Mouse (Mus musculus) central nervous system, embryonic 18 days (tissue): ENCODE measurements around the gene Zfp488. TPM values are rescaled to one million over a fixed set of nuclear protein-coding genes. Genes with fewer than 3 reads are reported as not detected.

Experiments used
- polyA plus RNA-seq: library from polyadenylated mRNA; depleted of rRNA; stranded (reverse); fragments of >200 nt; gene quantifications from 2 replicates; pipeline ENCODE4 v1.2.3, GENCODE M21; 2012; rRNA removed

Gene Zfp488
- polyA plus RNA-seq = 1.3 TPM in 2 replicates

GRCm38 (mm10) chr14:33978604-33979059, at the start of gene Zfp488:
Zfp488 (minus strand) TSS chr14:33978764.

GRCm38 (mm10) chr14:34016381-34016780, 37.8 kb upstream of the Zfp488 start, which contains the start of gene Gm5460:
Gm5460 (plus strand) TSS chr14:34016758.

GRCm38 (mm10) chr14:34015063-34015462, 36.5 kb upstream of the Zfp488 start, which contains the start of gene Gm30083:
Gm30083 (minus strand) TSS chr14:34015182.

GRCm38 (mm10) chr14:33953761-33954160, 24.8 kb downstream of the Zfp488 start, which contains the start of gene Rbp3:
Rbp3 (plus strand) TSS chr14:33954003.

GRCm38 (mm10) chr14:33940739-33941138, 37.8 kb downstream of the Zfp488 start, which contains the start of gene Gdf2:
Gdf2 (plus strand) TSS chr14:33941039.

GRCm38 (mm10) chr14:33923168-33924070, 55.1 kb downstream of the Zfp488 start, which contains the start of gene Gdf10:
Gdf10 (plus strand) TSS chr14:33923587.

Other genes starting within 250 kb of the Zfp488 start
- 5.9 and 9.5 TPM in 2 replicates for gene Gdf10, start 55.2 kb downstream of the Zfp488 start, polyA plus RNA-seq
- gene Gdf2, start 37.7 kb downstream of the Zfp488 start, polyA plus RNA-seq = 0.04 TPM in 1 of 2 replicates, not detected in the other
- gene Rbp3, start 24.8 kb downstream of the Zfp488 start, polyA plus RNA-seq = 0.13 TPM in 1 of 2 replicates, not detected in the other
- not detected in 2 replicates for gene Gm30083, start 36.4 kb upstream of the Zfp488 start, polyA plus RNA-seq
- gene Gm5460, start 38.0 kb upstream of the Zfp488 start, polyA plus RNA-seq = not detected in 2 replicates
- not detected in 2 replicates for gene Antxrl, start 73.9 kb upstream of the Zfp488 start, polyA plus RNA-seq
- 0.49 and 2.5 TPM in 2 replicates for gene Anxa8, start 107.2 kb upstream of the Zfp488 start, polyA plus RNA-seq
- gene A630023A22Rik, start 124.0 kb upstream of the Zfp488 start, polyA plus RNA-seq = not detected in 2 replicates
- gene Npy4r, start 173.7 kb upstream of the Zfp488 start, polyA plus RNA-seq = 0.16 and 0.18 TPM in 2 replicates
- gene Gprin2, start 222.9 kb upstream of the Zfp488 start, polyA plus RNA-seq = 10.1 and 10.9 TPM in 2 replicates
- gene Syt15, start 240.8 kb upstream of the Zfp488 start, polyA plus RNA-seq = 1.1 and 1.2 TPM in 2 replicates